Mouse (Mus musculus) MEL (cell line): Measurements from ENCODE around the gene Mboat2. TPM values are rescaled to one million over a fixed set of nuclear protein-coding genes. Genes with fewer than 3 reads are reported as not detected.

Experiments
- DNase-seq: peaks from one replicate; pipeline ENCODE4 v3.0.0; 2011; ENCODE audit warnings: low read depth, low spot score
- H3K27ac ChIP-seq: 2 replicates; pipeline ENCODE4 v1.5.1; 2012; ENCODE audit warnings: low read depth, mild to moderate bottlenecking, control low read depth, low read length, moderate library complexity; ENCODE audit not compliant: control insufficient read depth
- H3K27me3 ChIP-seq, 2 experiments: fragments of 150-350 bp in 1 of 2; sonication (generic) in 1 of 2; 2 replicates each; pipeline ENCODE4 v1.6.1; 2012; ENCODE audit warnings: low read length in 2 of 2, mild to moderate bottlenecking in 2 of 2, improper control_type of control experiment in 1 of 2, moderate library complexity in 1 of 2; ENCODE audit not compliant: insufficient read depth in 2 of 2, control insufficient read depth in 1 of 2
- H3K36me3 ChIP-seq, 2 experiments: 2 replicates each; pipeline ENCODE4 v1.6.1; 2012 to 2014; ENCODE audit warnings: low read length in 2 of 2, improper control_type of control experiment in 1 of 2, inconsistent platforms in 1 of 2, mild to moderate bottlenecking in 1 of 2; ENCODE audit not compliant: insufficient read depth in 2 of 2, control insufficient read depth in 1 of 2
- H3K4me1 ChIP-seq, 2 experiments: fragments of 150-350 bp in 1 of 2; sonication (generic) in 1 of 2; 2 replicates each; pipeline ENCODE4 v1.6.1; 2012; ENCODE audit warnings: low read length in 2 of 2, improper control_type of control experiment in 1 of 2, mild to moderate bottlenecking in 1 of 2; ENCODE audit not compliant: insufficient read depth in 2 of 2, control insufficient read depth in 1 of 2
- H3K4me3 ChIP-seq, 2 experiments: fragments of 150-350 bp in 1 of 2; sonication (generic) in 1 of 2; 2 replicates each; pipeline ENCODE4 v1.5.1; 2012; ENCODE audit warnings: low read depth in 2 of 2, low read length in 2 of 2, mild to moderate bottlenecking in 2 of 2, moderate library complexity in 2 of 2, control low read depth in 1 of 2, improper control_type of control experiment in 1 of 2; ENCODE audit not compliant: control insufficient read depth in 1 of 2, insufficient read depth in 1 of 2
- H3K79me2 ChIP-seq: 2 replicates; pipeline ENCODE4 v1.6.1; 2012; ENCODE audit warnings: mild to moderate bottlenecking, low read length, moderate library complexity; ENCODE audit not compliant: control insufficient read depth, poor library complexity, insufficient read depth
- H3K9ac ChIP-seq: 2 replicates; pipeline ENCODE4 v1.6.1; 2012; ENCODE audit warnings: low read depth, mild to moderate bottlenecking, control low read depth, low read length, moderate library complexity; ENCODE audit not compliant: control insufficient read depth, poor library complexity, severe bottlenecking
- H3K9me3 ChIP-seq: fragments of 150-350 bp; sonication (generic); replicated peaks from 2 replicates; pipeline ENCODE4 v1.6.1; 2012; ENCODE audit warnings: mild to moderate bottlenecking, low read length, improper control_type of control experiment, moderate library complexity; ENCODE audit not compliant: insufficient read depth
- BHLHE40 ChIP-seq: IDR thresholded peaks from 2 replicates; pipeline ENCODE4 v1.6.1; 2012; ENCODE audit warnings: low read depth, mild to moderate bottlenecking, inconsistent platforms, low read length, improper control_type of control experiment, borderline replicate concordance
- CHD1 ChIP-seq: IDR thresholded peaks from 2 replicates; pipeline ENCODE4 v1.6.1; 2012; ENCODE audit warnings: low read depth, mild to moderate bottlenecking, inconsistent platforms, low read length, improper control_type of control experiment
- CHD2 ChIP-seq: IDR thresholded peaks from 2 replicates; pipeline ENCODE4 v1.6.1; 2011; ENCODE audit warnings: low read length, improper control_type of control experiment
- CTCF ChIP-seq, 3 experiments: IDR thresholded peaks in 2 of 3; conservative IDR thresholded peaks in 1 of 3; 2 replicates each; pipeline ENCODE4 v1.5.1; 2011 to 2012; ENCODE audit warnings: low read length in 3 of 3, low read depth in 2 of 3, mild to moderate bottlenecking in 2 of 3, improper control_type of control experiment in 1 of 3, inconsistent platforms in 1 of 3, mixed read lengths in 1 of 3, moderate library complexity in 1 of 3; ENCODE audit not compliant: control insufficient read depth in 1 of 3, insufficient read depth in 1 of 3, poor library complexity in 1 of 3, severe bottlenecking in 1 of 3
- EP300 ChIP-seq, 2 experiments: IDR thresholded peaks; 2 replicates each; pipeline ENCODE4 v1.6.1; 2011; ENCODE audit warnings: improper control_type of control experiment in 2 of 2, low read length in 2 of 2, low read depth in 1 of 2, mild to moderate bottlenecking in 1 of 2
- ETS1 ChIP-seq: IDR thresholded peaks from 2 replicates; pipeline ENCODE4 v1.6.1; 2012; ENCODE audit warnings: low read depth, mild to moderate bottlenecking, inconsistent platforms, low read length, improper control_type of control experiment, moderate library complexity
- HCFC1 ChIP-seq: IDR thresholded peaks from 2 replicates; pipeline ENCODE4 v1.6.1; 2012; ENCODE audit warnings: low read depth, mild to moderate bottlenecking, inconsistent platforms, low read length, improper control_type of control experiment, moderate library complexity
- MXI1 ChIP-seq: IDR thresholded peaks from 2 replicates; pipeline ENCODE4 v1.6.1; 2011; ENCODE audit warnings: mild to moderate bottlenecking, low read depth, low read length, improper control_type of control experiment
- MYB ChIP-seq: IDR thresholded peaks from 2 replicates; pipeline ENCODE4 v1.6.1; 2011; ENCODE audit warnings: mild to moderate bottlenecking, low read depth, low read length, improper control_type of control experiment
- MYC ChIP-seq: IDR thresholded peaks from 2 replicates; pipeline ENCODE4 v1.6.1; 2011; ENCODE audit warnings: low read depth, mild to moderate bottlenecking, low read length, improper control_type of control experiment, moderate library complexity
- NELFE ChIP-seq: IDR thresholded peaks from 2 replicates; pipeline ENCODE4 v1.6.1; 2011; ENCODE audit warnings: low read depth, low read length, improper control_type of control experiment
- NRF1 ChIP-seq: IDR thresholded peaks from 2 replicates; pipeline ENCODE4 v1.6.1; 2014; ENCODE audit warnings: low read depth, mild to moderate bottlenecking, inconsistent platforms, low read length, improper control_type of control experiment, moderate library complexity; ENCODE audit not compliant: poor library complexity, insufficient read depth, severe bottlenecking
- POLR2AphosphoS2 ChIP-seq: IDR thresholded peaks from 2 replicates; pipeline ENCODE4 v1.6.1; 2011; ENCODE audit warnings: low read length, improper control_type of control experiment
- POLR2AphosphoS5 ChIP-seq: IDR thresholded peaks from 2 replicates; pipeline ENCODE4 v1.6.1; 2012; ENCODE audit warnings: low read depth, borderline replicate concordance, mild to moderate bottlenecking, inconsistent platforms, low read length, moderate library complexity, mixed read lengths
- RAD21 ChIP-seq: IDR thresholded peaks from 2 replicates; pipeline ENCODE4 v1.6.1; 2011; ENCODE audit warnings: mild to moderate bottlenecking, low read depth, low read length, improper control_type of control experiment
- RCOR1 ChIP-seq: IDR thresholded peaks from 2 replicates; pipeline ENCODE4 v1.6.1; 2012; ENCODE audit warnings: low read depth, mild to moderate bottlenecking, inconsistent platforms, low read length, improper control_type of control experiment
- SIN3A ChIP-seq: IDR thresholded peaks from 2 replicates; pipeline ENCODE4 v1.6.1; 2012; ENCODE audit warnings: low read length, improper control_type of control experiment, inconsistent platforms
- SMC3 ChIP-seq: IDR thresholded peaks from 2 replicates; pipeline ENCODE4 v1.6.1; 2011; ENCODE audit warnings: low read depth, low read length, improper control_type of control experiment
- TBP ChIP-seq: IDR thresholded peaks from 2 replicates; pipeline ENCODE4 v1.8.0; 2011; ENCODE audit warnings: low read depth, low read length, improper control_type of control experiment
- USF2 ChIP-seq, 2 experiments: IDR thresholded peaks; 2 replicates each; pipeline ENCODE4 v1.6.1; 2011 to 2012; ENCODE audit warnings: improper control_type of control experiment in 2 of 2, low read length in 2 of 2, borderline replicate concordance in 1 of 2, inconsistent platforms in 1 of 2, low read depth in 1 of 2, mild to moderate bottlenecking in 1 of 2; ENCODE audit not compliant: insufficient read depth in 1 of 2
- ZKSCAN1 ChIP-seq: IDR thresholded peaks from 2 replicates; pipeline ENCODE4 v1.6.1; 2012; ENCODE audit warnings: low read depth, mild to moderate bottlenecking, inconsistent platforms, low read length, improper control_type of control experiment, moderate library complexity
- polyA plus RNA-seq, 2 experiments: library from polyadenylated mRNA; stranded (reverse) in 1 of 2; unstranded in 1 of 2; fragments of >175 nt in 1 of 2; fragments of >200 nt in 1 of 2; gene quantifications; 2 replicates each; pipeline versions ENCODE4 v1.2.1 to v1.2.4; 2012; ENCODE audit warnings: low replicate concordance in 2 of 2, low read depth in 1 of 2; ENCODE audit not compliant: insufficient read length in 2 of 2, insufficient read depth in 1 of 2, missing spikeins in 1 of 2
- total RNA-seq: library from RNA; depleted of rRNA; stranded (reverse); fragments of 300-350 nt; gene quantifications from 2 replicates; pipeline ENCODE4 v1.2.3, GENCODE M21; 2012

The Mboat2 gene
- total and polyA plus RNA-seq, 3 experiments, result 13.5 TPM; not detected in 1

- Histone ChIP-seq H3K27me3 (no peaks in the 10 kb centered on the region), H3K4me3 (no peak overlapping the region), H3K79me2 (no peaks in the 10 kb centered on the region), H3K27ac (no peak overlapping the region), H3K4me1 (no peaks in the 10 kb centered on the region), H3K36me3 (no peaks in the 10 kb centered on the region)
- no peak for DNase-seq
- TF ChIP-seq HCFC1 (no peak), SMC3 (no peak), CHD2 (no peak), ZKSCAN1 (no peak), CHD1 (no peak), NRF1 (no peak), CTCF (IDR thresholded peaks at IDR 0.05 in 2 of 3, conservative IDR thresholded peaks at IDR 0.05 in 1 of 3; ENCODE audit: control insufficient read depth in 1 of 3, insufficient read depth in 1 of 3, low read depth in 2 of 3, low read length in 3 of 3, poor library complexity in 1 of 3, severe bottlenecking in 1 of 3) (no peak), ETS1 (no peak), MYC (no peak), USF2 (IDR thresholded peaks at IDR 0.05; ENCODE audit: borderline replicate concordance in 1 of 2, insufficient read depth in 1 of 2, low read depth in 1 of 2, low read length in 2 of 2) (no peak), NELFE (no peak), RAD21 (no peak), MXI1 (no peak), BHLHE40 (no peak), TBP (no peak), SIN3A (no peak)
- TF ChIP-seq, all 39 proteins: peak for 0
- Histone ChIP-seq H3K9ac (no peak overlapping the region), H3K9me3 (no peaks in the 10 kb centered on the region)
Measured at GRCm38 (mm10) chr12:24955137-24955536, 124.5 kb downstream of the Mboat2 start.

DNA sequence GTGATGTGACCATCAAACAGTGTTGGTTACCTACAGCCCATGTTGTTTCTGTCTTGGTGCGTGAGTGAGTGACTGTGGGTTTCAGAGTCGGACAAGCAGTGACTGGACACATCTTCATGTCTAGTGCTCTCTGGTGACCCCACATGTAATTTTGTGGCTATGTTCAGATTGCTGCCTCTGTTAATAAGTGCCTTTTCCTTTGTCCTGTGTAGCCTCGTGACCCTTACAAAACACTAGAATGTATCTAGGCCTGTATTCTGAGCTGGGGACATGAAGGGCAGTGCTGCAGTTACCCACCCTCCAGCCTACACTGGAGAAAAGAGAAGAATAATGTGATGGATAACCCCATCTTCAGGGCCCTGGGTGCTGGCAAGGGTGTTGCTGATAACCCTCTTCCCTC lies 127.8 kb downstream of the Mboat2 start:
- no peaks in the 10 kb centered on the region for H3K79me2 ChIP-seq
- H3K27me3 ChIP-seq, result no peaks in the 10 kb centered on the region
- H3K4me1 ChIP-seq, result peaks cover 0 to 4% of the 10 kb centered on the region in 2 experiments; a peak in 3 of 4 replicates
- peaks cover 0 to 4% of the 10 kb centered on the region in 2 experiments; a peak in 2 of 4 replicates for H3K36me3 ChIP-seq
- no peak overlapping the region for H3K27ac ChIP-seq
- TF ChIP-seq EP300 (IDR thresholded peaks at IDR 0.05; ENCODE audit: low read depth in 1 of 2, low read length in 2 of 2) (no peak), MYB (no peak), POLR2AphosphoS5 (no peak), ETS1 (no peak), SMC3 (no peak), HCFC1 (no peak), NRF1 (no peak), POLR2AphosphoS2 (no peak), RCOR1 (no peak)
- no peak overlapping the region for H3K4me3 ChIP-seq
- DNase-seq, result no peak
- H3K9ac ChIP-seq, result no peak overlapping the region
- no peaks in the 10 kb centered on the region for H3K9me3 ChIP-seq
